Mouse (Mus musculus) left cerebral cortex, postnatal 25 days (tissue): Measurements from ENCODE around the gene Nat8f2. TPM values are rescaled to one million over a fixed set of nuclear protein-coding genes. Genes with fewer than 3 reads are reported as not detected.
"Not testable (repeated sequence)": the region's sequence is repeated elsewhere in the genome, so short reads cannot be mapped to it uniquely, and the experiment has no call there.

Source experiments
- DNase-seq, 2 experiments: peaks; one replicate each; pipeline ENCODE4 v3.0.0; 2022; ENCODE audit warnings: low spot score in 2 of 2, mixed read lengths in 1 of 2
- intact Hi-C: fragments of 180-260 bp; cut with DNase I; formaldehyde crosslinking; loops from one replicate; pipeline ENCODE4 v1.15.1; 2025
- total RNA-seq, 2 experiments: library from RNA; stranded (reverse); gene quantifications; 2 replicates each; pipeline ENCODE4 v1.2.3; 2021

Gene Nat8f2
- total RNA-seq = 1 to 10 TPM; 1.0 to 2.1 TPM

DNA sequence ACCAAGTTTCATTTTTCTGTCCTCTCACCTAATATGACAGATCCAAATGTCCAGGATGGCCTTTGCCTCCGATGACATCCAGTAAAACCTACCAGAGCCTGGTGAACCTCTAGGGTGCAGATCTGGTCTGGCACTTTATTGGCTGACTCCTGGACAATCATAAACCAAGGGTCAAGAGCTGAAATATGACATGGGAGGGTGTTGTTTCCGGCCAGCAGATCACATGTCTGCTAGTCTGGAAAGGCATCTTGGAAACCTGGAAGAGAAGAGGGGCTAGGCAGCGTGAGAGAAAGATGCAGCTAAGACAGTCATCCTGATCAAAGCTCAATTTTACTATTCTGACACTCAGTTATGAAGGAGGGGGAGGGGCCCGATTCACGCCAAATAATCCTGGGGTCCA, at the start of gene Nat8f2:
Nat8f2 (minus strand) TSS at position 153 of the 400 bp plus-strand sequence.
- DNase-seq, intact Hi-C loops: not testable (repeated sequence)

DNA sequence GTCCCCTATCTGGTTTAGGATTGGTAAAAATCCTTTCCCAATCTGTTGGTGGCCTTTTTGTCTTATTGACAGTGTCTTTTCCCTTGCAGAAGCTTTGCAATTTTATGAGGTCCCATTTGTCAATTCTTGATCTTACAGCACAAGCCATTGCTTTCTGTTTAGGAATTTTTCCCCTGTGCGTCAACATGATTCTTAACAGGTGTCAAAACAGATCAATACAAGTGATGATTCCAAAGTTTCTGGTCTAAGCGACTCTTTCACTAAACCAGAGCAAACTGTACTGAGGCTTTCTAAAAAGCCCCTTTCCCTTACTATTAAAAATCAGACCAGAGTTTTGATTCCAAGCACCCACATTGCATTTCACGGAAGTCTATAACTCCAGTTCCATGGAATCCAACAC, 49.4 kb upstream of the Nat8f2 start:
- intact Hi-C loops = loop anchor here (10.0 kb wide), 2 partner anchors 334 to 464 kb away; partner anchors contain the start of genes Alms1, Cct7 and Pradc1
- DNase-seq = not testable (repeated sequence)

DNA sequence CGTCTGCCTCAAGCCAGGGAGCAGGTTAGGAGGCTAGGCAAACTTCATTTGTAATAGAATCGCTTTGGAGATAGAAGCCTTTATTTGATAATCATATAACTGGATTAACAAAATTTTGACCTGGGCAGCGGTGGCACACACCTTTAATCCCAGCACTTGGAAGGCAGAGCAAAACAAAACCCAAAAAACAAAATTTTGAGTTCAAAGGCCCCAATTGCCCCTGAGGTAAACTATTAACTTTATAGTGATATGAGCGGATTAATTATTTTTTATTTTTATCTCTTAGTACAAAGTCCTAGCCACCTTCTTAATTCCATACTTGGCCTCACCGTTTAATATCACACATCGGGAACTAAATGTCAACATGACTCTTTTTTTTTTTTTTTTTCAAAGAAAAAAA, 47.6 kb upstream of the Nat8f2 start:
- intact Hi-C loops = loop anchor here (10.0 kb wide), 2 partner anchors 332 to 462 kb away; partner anchors contain the start of genes Alms1, Cct7 and Pradc1

DNA sequence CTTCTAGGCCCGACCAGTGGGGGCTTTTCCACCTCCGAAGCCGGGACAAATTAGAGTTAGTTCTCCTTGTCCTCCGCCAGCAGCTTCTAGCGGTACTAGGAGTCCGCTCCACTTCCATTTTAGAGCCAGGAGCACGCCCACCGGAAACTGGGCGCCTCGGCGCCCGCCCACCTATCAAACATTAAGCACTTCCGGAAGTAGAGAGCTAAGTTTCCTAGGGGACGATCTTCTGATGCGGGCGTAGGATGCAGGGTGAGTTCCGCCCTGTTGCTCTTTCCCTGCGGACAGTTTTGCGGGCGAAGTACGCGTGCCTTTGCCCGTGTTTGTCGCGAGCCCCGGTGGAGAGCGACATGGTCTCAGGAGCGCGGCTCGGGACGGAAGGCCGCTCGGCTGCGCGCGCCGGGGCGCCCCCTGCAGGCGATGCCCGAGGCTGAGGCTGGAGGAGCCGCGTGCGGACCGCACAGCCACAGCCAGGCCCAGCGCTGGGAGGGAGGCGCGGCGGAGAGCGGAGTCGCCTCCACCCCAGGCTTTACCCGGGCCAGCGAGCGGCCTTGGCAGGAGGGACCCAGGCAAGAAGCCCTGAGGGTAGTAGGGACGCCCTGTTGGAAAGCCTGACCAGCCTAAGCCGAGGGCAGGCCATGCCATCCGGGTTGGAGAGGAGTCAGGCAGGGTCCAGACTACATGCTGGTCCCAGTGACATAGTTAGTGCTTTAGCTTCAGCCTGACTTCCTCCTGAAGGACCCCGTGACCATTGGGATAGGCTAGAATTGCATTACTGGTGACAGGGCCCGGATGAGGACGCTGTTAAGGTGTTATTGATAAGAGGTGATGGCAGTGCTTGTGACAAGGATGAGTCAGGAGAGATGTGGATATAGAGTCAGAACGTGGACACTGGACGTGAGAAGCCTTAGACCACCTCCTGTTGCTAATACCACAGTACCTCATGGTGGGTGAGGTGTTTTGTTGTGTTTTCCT, 46.9 kb upstream of the Nat8f2 start, which contains the start of gene Nat8f1:
Nat8f1 (minus strand) TSS at position 149 of the 975 bp plus-strand sequence.
- intact Hi-C loops = loop anchor here (10.0 kb wide), 2 partner anchors 331 to 461 kb away; partner anchors contain the start of genes Alms1, Cct7 and Pradc1
- DNase-seq = peak; percentile 89 to 93

More for the DNA sequence above, 47.6 kb upstream of the Nat8f2 start:
- DNase-seq = no peak

DNA sequence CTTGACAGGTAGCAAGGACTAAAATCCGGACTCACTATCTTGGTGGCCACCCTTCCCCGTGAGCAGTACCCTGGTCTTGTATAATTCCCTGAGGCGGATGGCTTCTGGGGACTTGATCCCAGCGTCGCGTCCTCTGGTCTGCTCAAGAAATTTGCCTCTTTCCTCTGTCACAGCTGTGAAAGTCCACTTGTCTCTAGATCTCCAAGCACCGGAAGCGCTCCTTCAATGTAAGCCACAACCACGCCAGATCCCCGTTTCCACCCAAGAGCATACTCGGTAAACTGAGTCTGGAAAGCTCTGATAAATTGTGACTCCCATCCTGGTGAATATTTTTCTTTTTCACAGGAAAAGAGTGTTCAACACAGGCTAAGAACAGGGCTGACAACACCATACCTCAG, 46.2 kb upstream of the Nat8f2 start:
- DNase-seq = peak; percentile 8
- intact Hi-C loops = loop anchor here (10.0 kb wide), 2 partner anchors 330 to 460 kb away; partner anchors contain the start of genes Alms1, Cct7 and Pradc1

- intact Hi-C loops = loop anchor here (10.0 kb wide), 2 partner anchors 327 to 457 kb away; partner anchors contain the start of genes Alms1, Cct7 and Pradc1
- DNase-seq = no peak
Measured at GRCm38 (mm10) chr6:85911587-85911986, 42.6 kb upstream of the Nat8f2 start, which contains the start of gene Tprkb. Tprkb (plus strand) TSS chr6:85911865.

DNA sequence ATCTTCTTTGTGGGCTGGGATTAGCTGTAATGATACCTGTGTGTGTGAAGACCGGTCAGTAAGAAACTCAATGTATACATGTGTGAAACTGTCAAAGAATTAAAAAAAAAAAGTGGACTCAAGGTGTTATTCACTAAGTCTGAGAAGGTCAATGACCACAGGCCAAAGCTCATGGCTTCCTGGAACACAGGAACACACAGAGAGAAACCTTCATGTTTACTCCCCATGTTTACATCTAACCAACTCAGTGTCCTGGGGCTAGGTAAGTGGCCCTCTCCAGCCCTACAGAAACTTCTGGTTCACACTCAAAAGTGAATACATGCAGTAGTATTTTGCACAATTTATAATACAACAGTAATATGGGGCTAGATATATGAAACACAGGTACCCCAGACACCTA, 40.7 kb upstream of the Nat8f2 start:
- intact Hi-C loops = loop anchor here (10.0 kb wide), 2 partner anchors 325 to 455 kb away; partner anchors contain the start of genes Alms1, Cct7 and Pradc1
- DNase-seq = no peak

- no peak for DNase-seq
- intact Hi-C loops = no loop called here
Measured at GRCm38 (mm10) chr6:85908341-85908740, 39.4 kb upstream of the Nat8f2 start.

- peak; percentile 49 to 78 for DNase-seq
- intact Hi-C loops = not testable (repeated sequence)
Measured at GRCm38 (mm10) chr6:85906911-85907351, 38.0 kb upstream of the Nat8f2 start.

GRCm38 (mm10) chr6:85904642-85905061, 35.7 kb upstream of the Nat8f2 start, which contains the start of gene Nat8f4:
Nat8f4 (minus strand) TSS chr6:85904884.
- intact Hi-C loops = loop anchor here (2.0 kb wide), 1 partner anchor 66 kb away; no protein-coding TSS in a partner anchor
- DNase-seq = peak; percentile 81 to 84

DNA sequence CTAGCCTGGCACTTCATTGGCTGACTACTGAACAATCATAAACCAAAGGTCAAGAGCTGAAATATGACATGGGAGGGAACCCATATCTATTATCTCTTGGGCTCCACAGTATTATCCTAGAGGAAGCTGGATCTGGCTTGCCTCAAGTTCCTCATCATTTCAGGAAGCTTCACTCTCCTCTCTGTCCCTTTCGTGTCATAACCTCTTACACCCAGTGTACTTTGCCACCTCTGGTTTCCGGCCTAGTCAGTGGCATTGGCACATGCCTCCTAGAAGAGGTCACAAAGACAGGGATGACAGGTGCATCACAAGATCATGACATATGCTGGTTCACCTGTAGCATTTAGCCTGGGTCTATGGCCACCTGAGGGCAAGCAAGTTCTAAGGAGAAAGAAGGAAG, 33.3 kb upstream of the Nat8f2 start:
- no peak for DNase-seq
- intact Hi-C loops = no loop called here

DNA sequence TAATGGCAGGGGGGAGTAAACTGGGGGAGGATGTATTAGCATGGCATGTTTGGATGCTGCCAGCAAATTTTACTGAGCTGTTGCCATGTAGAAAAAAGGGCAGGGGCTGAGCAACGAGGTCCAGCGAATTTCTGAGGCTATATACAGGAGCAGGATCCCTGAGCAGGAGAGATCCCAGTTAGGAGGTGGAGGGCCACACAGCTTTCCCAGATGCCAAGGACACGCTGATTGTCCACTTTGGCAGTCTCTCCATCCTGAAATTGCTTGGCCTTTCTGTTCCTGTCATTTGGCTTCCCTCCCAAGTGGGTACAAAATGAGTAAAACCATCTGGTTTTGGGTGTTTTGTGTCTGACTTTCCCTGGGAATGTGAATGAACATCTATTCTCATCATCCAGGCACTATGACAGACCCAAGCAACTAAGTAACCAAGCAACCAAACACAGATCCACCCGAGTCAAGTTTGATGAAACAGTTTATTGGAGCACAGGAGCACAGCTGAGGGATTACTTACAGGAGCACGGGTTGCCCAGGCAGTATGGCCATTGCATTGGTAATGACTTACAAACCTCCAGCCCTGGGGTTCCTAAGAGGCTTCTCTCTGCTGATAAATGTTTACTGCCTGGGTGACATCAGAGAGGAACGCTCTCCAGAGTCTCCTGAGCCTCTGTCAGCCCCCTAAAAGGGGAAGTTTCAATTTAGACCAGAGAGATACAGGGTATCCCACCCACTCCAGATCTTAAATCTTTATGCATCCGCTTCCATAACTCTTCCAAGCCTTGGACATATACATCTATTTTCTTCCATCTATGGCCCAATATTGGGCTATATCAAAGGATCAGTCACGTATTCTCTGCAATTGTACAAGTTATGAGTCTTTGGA, 29.9 kb upstream of the Nat8f2 start:
- intact Hi-C loops = not testable (repeated sequence)

DNA sequence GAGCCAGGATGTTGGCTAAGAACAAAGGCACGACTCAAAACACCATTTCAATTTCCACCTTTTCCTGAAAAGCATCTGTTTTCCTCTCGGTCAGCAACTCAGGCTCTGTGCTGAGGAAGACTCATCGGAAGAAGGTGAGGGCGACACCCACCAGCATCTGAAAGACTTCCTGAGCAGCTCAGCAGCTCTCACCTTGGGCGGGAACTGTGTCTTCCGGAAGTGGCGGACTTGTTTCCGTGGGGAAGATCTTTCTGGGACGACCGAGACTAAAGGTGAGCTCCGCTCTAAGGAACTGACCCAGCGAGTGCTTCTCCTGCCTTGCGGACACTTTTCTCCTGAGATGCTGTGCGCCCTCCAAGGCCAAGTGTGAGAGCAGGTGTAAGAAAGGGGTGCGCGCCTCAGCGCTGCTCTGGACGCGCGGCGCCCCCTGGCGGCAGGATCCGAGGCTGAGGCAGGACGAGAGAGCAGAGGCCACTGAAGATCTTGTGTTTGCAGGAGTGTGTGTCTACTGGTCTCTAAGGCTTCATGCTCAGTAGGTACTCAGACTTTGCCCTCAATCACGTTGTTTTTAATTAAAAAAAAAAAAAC, 26.2 kb upstream of the Nat8f2 start:
- intact Hi-C loops = not testable (repeated sequence)
- peak in 1 of 2 experiments; percentile 23 for DNase-seq

More for the DNA sequence above, 29.9 kb upstream of the Nat8f2 start:
- DNase-seq = peak in 1 of 2 experiments; percentile 27

GRCm38 (mm10) chr6:85888961-85889360, 20.0 kb upstream of the Nat8f2 start:
- DNase-seq = no peak
- intact Hi-C loops = no loop called here

DNA sequence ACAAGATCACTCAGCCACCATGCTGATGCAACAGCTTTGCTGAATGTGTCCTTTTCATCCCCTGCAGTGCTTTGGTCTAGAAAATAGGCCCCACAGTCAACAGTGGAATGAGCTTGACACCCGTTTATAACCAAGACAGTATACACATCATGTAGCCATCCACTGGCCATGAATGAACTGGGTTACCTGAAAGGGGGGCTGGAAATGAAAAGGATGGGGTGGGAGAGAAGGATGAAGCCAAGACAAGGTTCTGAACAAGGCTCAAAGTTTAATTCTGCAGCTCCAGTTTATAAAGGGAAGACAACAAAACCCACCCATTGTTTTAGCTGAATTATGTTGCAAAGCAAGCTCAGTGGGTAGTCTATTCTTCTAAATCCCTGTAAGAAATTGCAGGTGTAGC, 15.4 kb upstream of the Nat8f2 start:
- intact Hi-C loops = no loop called here

DNA sequence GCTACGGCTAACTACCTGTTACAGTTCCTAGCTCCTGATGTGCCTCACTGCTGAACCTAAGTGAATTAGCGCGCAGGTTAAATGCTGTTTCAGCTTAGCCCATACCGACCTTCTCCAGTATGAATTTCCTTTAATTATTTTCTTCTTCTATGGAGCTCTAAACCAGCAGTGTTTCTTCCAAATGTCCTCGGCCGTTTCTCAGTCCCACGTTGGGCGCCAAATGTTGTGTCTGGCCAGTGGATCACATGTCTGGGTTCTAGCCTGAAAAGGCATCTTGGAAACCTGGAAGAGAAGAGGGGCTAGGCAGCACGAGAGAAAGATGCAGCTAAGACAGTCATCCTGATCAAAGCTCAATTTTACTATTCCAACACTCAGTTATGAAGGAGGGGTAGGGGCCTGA, 14.3 kb upstream of the Nat8f2 start:
- intact Hi-C loops, DNase-seq: not testable (repeated sequence)

More for the DNA sequence above, 15.4 kb upstream of the Nat8f2 start:
- DNase-seq = no peak

- DNase-seq = no peak
- intact Hi-C loops = no loop called here
Measured at GRCm38 (mm10) chr6:85867726-85868690, 950 bp downstream of the Nat8f2 start.
